Mouse (Mus musculus) splenic B cell, adult 2 months (primary cell): ENCODE data around the gene Insl6.

Experiments used
- DNase-seq: peaks from one replicate; pipeline ENCODE4 v3.0.0-alpha.2; 2011; ENCODE audit warnings: low read depth, low spot score
- H3K27me3 ChIP-seq: 2 replicates; pipeline ENCODE4 v1.6.1; 2012; ENCODE audit warnings: mild to moderate bottlenecking, low read length, moderate library complexity, mixed read lengths; ENCODE audit not compliant: control insufficient read depth, poor library complexity, insufficient read depth, severe bottlenecking
- H3K36me3 ChIP-seq: 2 replicates; pipeline ENCODE4 v1.6.1; 2012; ENCODE audit warnings: mild to moderate bottlenecking, low read length, moderate library complexity, mixed read lengths; ENCODE audit not compliant: control insufficient read depth, poor library complexity, insufficient read depth, severe bottlenecking

The Insl6 gene

GRCm38 (mm10) chr19:29364076-29364475, 38.9 kb upstream of the Insl6 start:
- peak; percentile 93 for DNase-seq
- Histone ChIP-seq H3K27me3 (no peaks in the 10 kb centered on the region), H3K36me3 (no peaks in the 10 kb centered on the region)

DNA sequence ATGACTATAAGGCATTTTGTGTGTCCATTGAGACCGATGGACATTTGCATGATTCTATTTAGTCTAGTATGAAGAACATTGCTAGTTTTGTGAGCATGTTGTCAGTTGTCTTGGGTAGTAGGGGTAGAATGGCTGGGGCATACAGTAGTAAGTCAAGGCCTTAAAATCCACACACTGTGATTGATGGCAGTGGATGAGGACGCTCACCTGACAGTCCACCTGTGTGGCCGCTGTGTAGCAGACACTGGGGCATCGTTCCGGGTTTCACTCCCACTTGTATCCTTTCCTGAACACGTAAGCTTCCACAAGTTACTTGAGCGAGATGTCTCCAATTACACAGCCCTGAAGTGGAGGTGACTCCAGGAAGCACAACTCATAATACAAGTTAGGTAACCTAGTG, 38.4 kb upstream of the Insl6 start:
- Histone ChIP-seq H3K36me3 (no peaks in the 10 kb centered on the region), H3K27me3 (no peaks in the 10 kb centered on the region)
- no peak for DNase-seq

GRCm38 (mm10) chr19:29362173-29362930, 37.2 kb upstream of the Insl6 start:
- Histone ChIP-seq H3K36me3 (0 out of 2 replicates have a peak, but pooled peaks cover 2% of the 10 kb centered on the region), H3K27me3 (no peaks in the 10 kb centered on the region)
- DNase-seq, result no peak

- DNase-seq, result peak; percentile 95
- Histone ChIP-seq H3K27me3 (no peaks in the 10 kb centered on the region), H3K36me3 (peaks cover 4% of the 10 kb centered on the region; the same call in 1 of the 2 replicates)
Measured at GRCm38 (mm10) chr19:29361468-29362130, 36.4 kb upstream of the Insl6 start.

GRCm38 (mm10) chr19:29360251-29360650, 35.1 kb upstream of the Insl6 start:
- DNase-seq, result no peak
- Histone ChIP-seq H3K36me3 (peaks cover 4% of the 10 kb centered on the region; the same call in 1 of the 2 replicates), H3K27me3 (no peaks in the 10 kb centered on the region)

DNA sequence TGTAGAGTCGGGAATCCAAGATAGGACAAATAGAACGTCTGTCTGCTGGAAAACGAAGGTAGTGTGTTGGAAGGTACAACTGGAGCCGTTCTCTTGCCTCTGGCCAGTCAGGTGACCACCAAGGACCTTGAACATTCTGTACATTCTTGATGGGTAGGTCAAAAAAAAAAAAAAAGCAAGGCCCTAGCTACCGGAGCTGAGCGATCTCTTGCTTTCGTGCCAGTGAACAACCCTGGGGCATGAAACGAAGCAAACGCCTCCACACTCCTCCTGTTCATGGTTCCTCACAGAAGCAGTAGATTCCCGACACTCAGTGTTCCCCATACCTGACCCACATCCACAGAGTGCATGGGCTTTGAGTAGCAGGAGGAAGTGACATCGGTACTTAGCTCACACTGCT, 31.1 kb upstream of the Insl6 start:
- peaks cover 8% of the 10 kb centered on the region; the same call in 1 of the 2 replicates for H3K36me3 ChIP-seq
- DNase-seq, result no peak

DNA sequence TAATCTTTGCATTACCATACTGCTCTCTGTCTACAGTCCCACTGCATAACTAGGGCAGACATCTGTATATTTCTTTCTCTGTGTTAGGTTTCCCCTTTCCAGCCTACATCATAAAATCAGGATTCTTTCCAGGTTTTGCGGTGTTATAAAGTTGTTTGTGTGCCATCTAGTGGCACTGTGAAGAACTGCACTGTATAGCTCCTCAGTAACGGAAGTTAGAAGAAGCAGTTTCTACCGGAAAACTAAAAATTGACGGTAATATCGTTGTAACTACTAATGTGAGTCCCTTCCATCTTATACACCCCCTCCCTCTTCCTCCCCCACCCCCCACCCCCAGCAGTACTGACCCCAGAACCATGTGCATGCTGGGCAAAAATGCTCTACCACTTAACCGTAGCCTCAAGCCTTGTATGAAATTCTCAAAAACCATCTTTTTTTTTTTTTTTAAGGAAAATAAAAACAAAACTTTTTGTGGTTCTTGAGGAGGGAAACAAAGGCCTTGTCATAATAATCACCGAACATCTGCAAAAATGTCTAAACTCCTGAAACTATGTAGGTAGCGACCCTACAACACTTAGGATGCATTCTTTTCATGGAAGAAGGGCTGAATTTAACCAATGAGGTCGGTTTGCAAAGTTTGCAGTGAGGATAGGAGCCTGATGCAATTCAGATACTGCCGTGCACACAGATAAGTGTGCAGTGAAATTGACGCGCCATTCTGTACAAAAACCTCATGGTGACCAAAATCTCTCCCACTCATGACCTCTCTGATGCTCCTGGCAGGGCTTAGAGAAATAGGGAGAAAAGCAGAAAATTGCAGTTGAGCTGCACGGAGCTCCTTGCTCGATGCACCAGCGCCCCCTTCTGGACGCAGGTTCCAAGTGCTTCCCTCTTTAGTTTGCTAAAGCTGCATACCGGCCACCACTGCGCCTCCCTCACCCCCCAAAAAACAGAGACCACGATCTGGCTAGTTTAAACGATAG, 30.0 kb upstream of the Insl6 start:
- H3K36me3 ChIP-seq, result peaks cover 15% of the 10 kb centered on the region
- peak; percentile 93 for DNase-seq
- no peaks in the 10 kb centered on the region for H3K27me3 ChIP-seq

More for the DNA sequence above, 31.1 kb upstream of the Insl6 start:
- no peaks in the 10 kb centered on the region for H3K27me3 ChIP-seq

GRCm38 (mm10) chr19:29350991-29351390, 25.8 kb upstream of the Insl6 start:
- peaks cover 24% of the 10 kb centered on the region for H3K36me3 ChIP-seq
- no peak for DNase-seq

GRCm38 (mm10) chr19:29345636-29346035, 20.5 kb upstream of the Insl6 start:
- DNase-seq, result no peak
- no peaks in the 10 kb centered on the region for H3K27me3 ChIP-seq

More at GRCm38 (mm10) chr19:29350991-29351390, 25.8 kb upstream of the Insl6 start:
- no peaks in the 10 kb centered on the region for H3K27me3 ChIP-seq

DNA sequence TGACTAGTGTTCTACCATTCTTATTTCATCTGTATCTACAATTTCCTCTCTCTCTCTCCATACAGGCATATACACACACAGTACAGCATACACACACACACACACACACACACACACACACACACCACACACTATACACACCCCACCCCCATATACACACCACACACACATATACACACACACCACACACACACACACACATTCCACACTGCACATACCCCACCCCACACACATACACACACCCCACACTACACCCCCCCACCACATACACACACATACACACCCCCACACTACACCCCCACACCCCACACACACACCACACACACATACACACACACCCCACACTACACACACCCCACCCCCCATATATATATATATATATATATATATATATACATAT, 19.7 kb upstream of the Insl6 start:
- no peak for DNase-seq
- no peaks in the 10 kb centered on the region for H3K27me3 ChIP-seq

More at GRCm38 (mm10) chr19:29345636-29346035, 20.5 kb upstream of the Insl6 start:
- H3K36me3 ChIP-seq, result peaks cover 16% of the 10 kb centered on the region

DNA sequence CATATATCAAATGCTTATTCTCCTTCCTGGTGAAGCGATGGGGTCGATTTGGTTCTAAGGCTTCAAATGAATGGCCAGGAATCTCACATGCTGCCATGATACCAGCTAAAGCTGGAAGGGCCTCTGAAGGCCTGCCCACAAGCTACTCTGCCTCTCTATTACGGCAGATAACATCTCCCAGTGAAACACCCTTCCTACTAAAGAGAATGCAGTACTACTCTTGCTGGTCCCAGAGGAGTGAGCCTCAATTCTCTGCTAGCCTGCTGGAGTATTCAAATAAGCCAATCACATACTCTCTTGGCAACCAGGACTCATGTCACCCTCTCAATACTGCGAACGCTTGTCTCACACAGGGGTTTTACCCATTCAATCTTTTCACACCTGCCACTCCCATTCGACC, 17.1 kb upstream of the Insl6 start:
- H3K27me3 ChIP-seq, result no peaks in the 10 kb centered on the region
- DNase-seq, result no peak
- H3K36me3 ChIP-seq, result no peaks in the 10 kb centered on the region

More for the DNA sequence above, 19.7 kb upstream of the Insl6 start:
- peaks cover 11% of the 10 kb centered on the region for H3K36me3 ChIP-seq

DNA sequence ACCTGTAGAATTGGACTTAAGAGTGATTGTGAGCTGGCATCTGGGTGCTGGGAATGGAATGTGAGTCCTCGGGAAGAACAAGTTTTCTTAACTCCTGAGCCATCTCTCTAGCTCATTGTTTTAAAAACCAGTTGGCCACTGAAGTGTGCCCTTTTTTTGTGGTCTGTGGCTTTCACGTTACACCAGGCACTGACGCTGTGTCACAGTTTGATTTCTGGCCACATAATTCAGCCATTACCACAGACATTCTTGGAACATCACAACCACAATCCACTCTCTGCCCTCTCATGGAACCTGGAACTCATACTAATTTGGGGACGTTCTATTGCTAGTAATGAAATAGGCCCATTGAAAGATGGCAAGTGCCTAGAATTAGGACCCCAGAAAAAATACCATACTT, 15.9 kb upstream of the Insl6 start:
- DNase-seq, result no peak
- Histone ChIP-seq H3K27me3 (no peaks in the 10 kb centered on the region), H3K36me3 (no peaks in the 10 kb centered on the region)

DNA sequence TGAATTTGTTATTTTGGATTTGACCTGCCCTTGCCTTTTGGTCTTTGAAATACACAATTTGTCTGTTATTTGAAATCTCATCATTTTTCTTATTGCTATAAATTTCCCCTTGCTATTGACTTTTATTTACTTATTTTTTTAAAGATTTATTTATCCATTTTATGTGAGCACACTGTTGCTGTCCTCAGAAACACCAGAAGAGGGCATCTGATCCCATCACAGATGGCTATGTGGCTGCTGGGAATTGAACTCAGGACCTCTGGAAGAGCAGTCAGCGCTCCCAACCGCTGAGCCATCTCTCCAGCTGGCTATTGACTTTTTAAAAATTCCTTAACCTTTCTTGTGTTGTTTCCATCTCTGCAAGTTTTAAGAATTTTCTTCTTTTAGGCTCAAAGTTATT, 11.5 kb upstream of the Insl6 start:
- no peaks in the 10 kb centered on the region for H3K27me3 ChIP-seq
- DNase-seq, result no peak
- no peaks in the 10 kb centered on the region for H3K36me3 ChIP-seq

GRCm38 (mm10) chr19:29334068-29334745, 9.1 kb upstream of the Insl6 start, which contains the start of gene Rln1:
Rln1 (minus strand) TSS chr19:29334670.
- no peak for DNase-seq
- H3K27me3 ChIP-seq, result no peaks in the 10 kb centered on the region
- no peaks in the 10 kb centered on the region for H3K36me3 ChIP-seq
